Comparison of ENCODE assay signal across 10 mouse cellular contexts in the genomic region with DNA sequence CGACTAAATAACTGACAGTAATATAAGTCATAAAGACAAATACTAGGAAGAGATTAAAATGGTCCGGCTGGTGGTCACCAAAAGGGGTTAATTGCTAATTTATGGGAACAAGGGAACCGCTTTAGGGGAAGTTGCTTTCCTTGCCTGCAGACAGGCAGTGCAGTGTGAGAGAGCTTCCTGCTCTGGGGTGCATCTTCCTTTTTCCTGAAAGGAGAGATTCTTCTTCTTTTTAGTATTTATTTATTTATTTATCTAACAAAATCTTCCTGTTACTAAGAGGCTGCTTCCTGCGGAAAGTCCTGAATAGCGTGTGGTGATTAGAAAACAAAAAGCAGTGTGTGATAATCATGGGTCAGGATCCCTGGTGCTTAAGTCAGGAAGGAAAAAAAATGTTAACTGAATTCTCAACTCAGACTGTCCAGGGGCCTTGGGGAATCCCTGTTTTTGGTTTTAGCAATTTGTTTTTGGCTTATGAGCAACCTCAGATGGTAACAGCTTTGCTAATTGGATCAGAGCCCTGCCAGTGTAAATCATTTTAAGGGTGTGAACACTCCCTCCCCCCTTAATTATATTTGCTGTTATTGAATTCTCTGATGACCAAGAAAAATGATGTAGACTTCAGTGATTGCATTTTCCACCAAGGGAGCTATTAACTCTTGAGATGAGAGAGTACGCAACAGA.
DNase-seq lines count a peak whose midpoint lies in the region; ATAC-seq and TF ChIP-seq lines count a peak whose summit lies in the region.
"Had no signal": no experiment of that assay in that cellular context is flagged by ENCODE, and none has a peak within 500 bp of the region (broad histone marks: within the 10 kb centered on the region; RNA-seq: fewer than 3 reads in every experiment).

No protein-coding gene starts in this region.

- H3K4me3 ChIP-seq in lung, postnatal 0 days (ENCODE audit: low read depth, low read length) = no peak overlapping the region
- H3K4me3 ChIP-seq in kidney, embryonic 15.5 days (replicated peaks) = no peak overlapping the region
- H3K4me3 ChIP-seq: liver, embryonic 13.5 days had no signal

- H3K27me3 ChIP-seq in lung, postnatal 0 days (replicated peaks; ENCODE audit: insufficient read depth, low read length) = no peaks in the 10 kb centered on the region
- no peaks in the 10 kb centered on the region for H3K27me3 ChIP-seq in kidney, embryonic 15.5 days
- H3K27me3 ChIP-seq: CH12.LX; liver, embryonic 13.5 days had no signal

- TF ChIP-seq CTCF in lung, postnatal 0 days (IDR thresholded peaks at IDR 0.05) = no peak

- 0 out of 2 replicates have a peak, but pooled peaks have one; percentile 32 for TF ChIP-seq EP300 in lung, postnatal 0 days (IDR thresholded peaks at IDR 0.05)

- H3K4me2 ChIP-seq in lung, postnatal 0 days (replicated peaks; ENCODE audit: low read depth, low read length) = no peak overlapping the region
- H3K4me2 ChIP-seq in kidney, embryonic 15.5 days = no peak overlapping the region
- H3K4me2 ChIP-seq: liver, embryonic 13.5 days had no signal

- WGBS in lung, postnatal 0 days = 42% methylated on average over 6 of the region's 6 CpGs
- 40% methylated on average over 6 of the region's 6 CpGs for WGBS in kidney, embryonic 15.5 days

- ATAC-seq in lung, postnatal 0 days = peak; percentile 38; the same call in 1 of the 2 replicates
- no peak for ATAC-seq in kidney, embryonic 15.5 days (replicated peaks; ENCODE audit: low FRiP score)
- ATAC-seq in inflammation-experienced regulatory T-cells, adult 6 months = no peak

- peaks cover 5% of the 10 kb centered on the region; the same call in 1 of the 2 replicates for H3K9me3 ChIP-seq in lung, postnatal 0 days (ENCODE audit: low read length)
- H3K9me3 ChIP-seq in kidney, embryonic 15.5 days (replicated peaks) = peaks cover 9% of the 10 kb centered on the region; the same call in 1 of the 2 replicates
- H3K9me3 ChIP-seq: liver, embryonic 13.5 days had no signal

- no peaks in the 10 kb centered on the region for H3K36me3 ChIP-seq in lung, postnatal 0 days (ENCODE audit: insufficient read depth, low read length)
- no peaks in the 10 kb centered on the region for H3K36me3 ChIP-seq in kidney, embryonic 15.5 days
- H3K36me3 ChIP-seq: liver, embryonic 13.5 days had no signal

- H3K9ac ChIP-seq in lung, postnatal 0 days (replicated peaks; ENCODE audit: low read depth) = no peak overlapping the region
- no peak overlapping the region for H3K9ac ChIP-seq in kidney, embryonic 15.5 days
- H3K9ac ChIP-seq: liver, embryonic 13.5 days had no signal

- no peaks in the 10 kb centered on the region for H3K4me1 ChIP-seq in lung, postnatal 0 days (ENCODE audit: insufficient read depth, low read depth, low read length)
- H3K4me1 ChIP-seq in kidney, embryonic 15.5 days = peaks cover 24% of the 10 kb centered on the region

- peak; percentile 13 for DNase-seq in gastrocnemius, adult 18-20 months (ENCODE audit: low spot score)
- DNase-seq in gastrocnemius, postnatal 4 days (ENCODE audit: low spot score in 2 of 2) = no peak
- DNase-seq in lung, postnatal 0 days (ENCODE audit: low spot score) = peak; percentile 60
- no peak for DNase-seq in lung, postnatal 14 days
- DNase-seq in retina, postnatal 1 day = peak; percentile 39
- no peak for DNase-seq in adrenal gland, postnatal 14 days
- DNase-seq: liver, embryonic 13.5 days had no signal

- no peak overlapping the region for H3K27ac ChIP-seq in lung, postnatal 0 days (ENCODE audit: low read length)
- H3K27ac ChIP-seq in kidney, embryonic 15.5 days = 0 out of 2 replicates have a peak overlapping the region, but pooled peaks have one; percentile 41
- H3K27ac ChIP-seq: liver, embryonic 13.5 days had no signal

Comparison
In these comparisons a context has a peak if more than half of its experiments do, and no peak if none do; other contexts are left out.
1. DNase-seq: peak in gastrocnemius, adult 18-20 months (single experiment), lung, postnatal 0 days (single experiment) and retina, postnatal 1 day (single experiment); none in gastrocnemius, postnatal 4 days (0 of 2), lung, postnatal 14 days (single experiment) and adrenal gland, postnatal 14 days (single experiment).